Mouse (Mus musculus) neural tube, embryonic 15.5 days (tissue): ENCODE measurements around the gene Ces3a. TPM values are rescaled to one million over a fixed set of nuclear protein-coding genes. Genes with fewer than 3 reads are reported as not detected.

Source experiments
- ATAC-seq: fragments of 200-750 bp; cut with Nextera tagmentation; 2 replicates; pipeline ENCODE4 v1.8.0; 2017; ENCODE audit warnings: mild to moderate bottlenecking, moderate TSS enrichment, moderate library complexity; ENCODE audit not compliant: low FRiP score
- H3K27ac ChIP-seq: fragments of 300-500 bp; sonication (generic); replicated peaks from 2 replicates; pipeline ENCODE4 v1.5.1; 2015; ENCODE audit warnings: mild to moderate bottlenecking, inconsistent platforms
- H3K27me3 ChIP-seq: fragments of 300-500 bp; sonication (generic); replicated peaks from 2 replicates; pipeline ENCODE4 v1.6.1; 2015; ENCODE audit warnings: inconsistent platforms
- H3K36me3 ChIP-seq: fragments of 300-500 bp; sonication (generic); 2 replicates; pipeline ENCODE4 v1.6.1; 2015; ENCODE audit warnings: inconsistent platforms
- H3K4me1 ChIP-seq: fragments of 300-500 bp; sonication (generic); 2 replicates; pipeline ENCODE4 v1.6.1; 2015; ENCODE audit warnings: inconsistent platforms
- H3K4me2 ChIP-seq: fragments of 300-500 bp; sonication (generic); 2 replicates; pipeline ENCODE4 v1.6.1; 2015; ENCODE audit warnings: inconsistent platforms, mild to moderate bottlenecking, moderate library complexity
- H3K4me3 ChIP-seq: fragments of 300-500 bp; sonication (generic); replicated peaks from 2 replicates; pipeline ENCODE4 v1.5.1; 2015; ENCODE audit warnings: mild to moderate bottlenecking, inconsistent platforms
- H3K9ac ChIP-seq: fragments of 300-500 bp; sonication (generic); replicated peaks from 2 replicates; pipeline ENCODE4 v1.6.1; 2015; ENCODE audit warnings: mild to moderate bottlenecking, inconsistent platforms
- H3K9me3 ChIP-seq: fragments of 300-500 bp; sonication (generic); replicated peaks from 2 replicates; pipeline ENCODE4 v1.6.1; 2016; ENCODE audit warnings: inconsistent platforms
- WGBS: fragments of 180-500 bp; shearing (Covaris S2); methylation state at CpG from one replicate; pipeline ENCODE4 v1.1.7; 2015; ENCODE audit warnings: mixed read lengths; 5-methylcytosine and 5-hydroxymethylcytosine counted together
- polyA plus RNA-seq: library from polyadenylated mRNA; unstranded; fragments of >200 nt; fragmentation: Nextera tagmentation; extraction: Ambion mirVana; gene quantifications from 2 replicates; pipeline ENCODE4 v1.2.1, GENCODE M21; 2015

The Ces3a gene
- polyA plus RNA-seq = not detected in 2 replicates

DNA sequence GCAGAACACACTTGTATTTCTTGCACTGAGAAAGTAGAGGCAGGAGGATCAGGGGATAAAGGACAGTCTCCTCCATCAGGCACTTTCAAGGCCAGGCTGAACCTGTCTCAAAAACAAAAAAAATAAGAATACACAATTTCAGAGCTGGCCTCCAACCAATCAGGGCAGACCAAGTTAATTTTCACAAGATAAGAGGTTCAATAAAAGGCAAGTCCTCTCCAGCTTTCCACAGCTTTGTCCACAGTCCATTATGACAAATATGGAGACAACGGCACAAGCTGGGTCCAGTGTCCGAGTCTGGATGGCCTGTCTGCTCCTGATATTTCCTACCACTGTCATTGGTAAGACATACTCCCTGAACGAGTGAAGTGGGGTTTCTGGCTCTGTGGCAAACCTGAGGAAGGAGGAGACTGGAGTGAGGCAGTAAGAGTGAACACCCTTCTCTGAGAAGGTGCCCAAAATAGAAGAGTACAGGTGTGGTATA is at the start of gene Ces3a:
TSS of gene Ces3a (plus strand) at position 231 of the 484 bp plus-strand sequence.
- no peak within 1 kb of the TSS for H3K27ac ChIP-seq
- H3K36me3 ChIP-seq = no peaks in the 10 kb centered on the region
- H3K9me3 ChIP-seq = no peaks in the 10 kb centered on the region
- H3K27me3 ChIP-seq = no peaks in the 10 kb centered on the region
- no peak for ATAC-seq
- WGBS = 78% methylated on average over 3 of the region's 3 CpGs
- no peaks in the 10 kb centered on the region for H3K4me1 ChIP-seq
- no peak within 1 kb of the TSS for H3K4me3 ChIP-seq
- H3K4me2 ChIP-seq = no peak within 1 kb of the TSS
- no peak within 1 kb of the TSS for H3K9ac ChIP-seq

DNA sequence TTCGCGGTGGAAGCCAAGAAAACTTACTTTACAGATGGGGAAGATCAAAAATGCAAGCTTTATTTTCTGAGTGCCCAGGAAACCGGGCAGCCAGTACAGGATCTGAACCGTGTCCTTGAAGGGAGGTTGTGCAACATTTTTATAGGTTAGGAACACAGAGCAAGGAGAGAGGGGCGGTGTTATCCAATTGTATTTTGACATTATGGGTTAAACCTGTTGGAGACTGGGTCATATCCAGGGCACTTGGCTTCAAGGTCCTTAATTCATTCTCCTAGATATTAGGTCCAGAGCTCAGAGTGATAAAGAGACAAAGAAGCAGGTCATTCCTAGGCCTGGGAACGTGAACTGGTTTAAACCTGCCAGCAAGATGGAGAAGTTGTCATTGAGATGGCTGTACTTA is 49.2 kb upstream of the Ces3a start:
- 81% methylated on average over 6 of the region's 6 CpGs for WGBS
- no peaks in the 10 kb centered on the region for H3K36me3 ChIP-seq
- H3K27me3 ChIP-seq = no peaks in the 10 kb centered on the region
- no peak overlapping the region for H3K4me2 ChIP-seq
- no peak for ATAC-seq
- H3K4me1 ChIP-seq = no peaks in the 10 kb centered on the region
- no peak overlapping the region for H3K4me3 ChIP-seq
- no peaks in the 10 kb centered on the region for H3K9me3 ChIP-seq
- H3K27ac ChIP-seq = no peak overlapping the region
- no peak overlapping the region for H3K9ac ChIP-seq

DNA sequence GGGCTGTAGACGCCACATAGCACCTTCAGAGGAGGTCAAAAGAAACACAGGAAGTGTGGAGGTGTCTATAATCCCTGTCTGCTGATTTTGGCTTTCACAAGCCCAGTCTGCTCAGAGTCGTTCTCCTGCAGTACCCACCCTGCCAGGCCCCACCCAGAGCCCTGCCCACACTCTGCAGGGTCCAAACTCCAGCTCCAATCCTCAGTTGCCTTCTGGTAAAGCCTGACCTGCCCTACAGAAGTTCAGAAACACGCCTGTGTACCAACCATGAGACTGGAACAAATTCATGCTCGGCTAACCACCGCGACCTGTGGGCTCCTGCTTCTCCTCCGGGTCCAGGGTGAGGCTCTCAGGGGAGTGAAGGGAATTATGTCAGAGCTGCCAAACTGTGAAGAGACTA is 47.8 kb upstream of the Ces3a start, which contains the start of gene Ces2h:
TSS of gene Ces2h (plus strand) at position 268 of the 400 bp plus-strand sequence.
- no peak for ATAC-seq
- H3K9ac ChIP-seq = no peak within 1 kb of the TSS
- 86% methylated on average over 7 of the region's 7 CpGs for WGBS

DNA sequence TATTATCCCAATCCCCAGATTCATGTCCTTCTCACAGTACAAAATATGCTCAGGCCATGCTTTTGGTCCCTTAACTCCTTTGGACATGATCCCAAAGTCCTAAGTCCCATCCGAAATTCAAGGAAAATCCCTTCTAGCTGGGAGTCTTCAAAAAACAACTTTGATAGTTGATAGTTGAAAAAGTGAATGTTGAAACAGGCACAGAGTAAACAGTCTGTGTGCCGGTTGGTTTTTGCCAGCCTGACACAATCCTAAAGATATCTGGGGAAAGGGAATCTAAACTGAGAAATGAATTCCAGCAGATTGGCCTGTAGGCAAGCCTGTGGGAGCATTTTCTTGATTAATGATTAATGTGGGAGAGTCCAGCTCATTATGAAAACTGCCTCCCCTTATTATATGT is 38.4 kb upstream of the Ces3a start:
- no peak overlapping the region for H3K4me2 ChIP-seq
- no peaks in the 10 kb centered on the region for H3K27me3 ChIP-seq
- no peak for ATAC-seq
- no peak overlapping the region for H3K4me3 ChIP-seq
- H3K36me3 ChIP-seq = no peaks in the 10 kb centered on the region
- WGBS = 90% methylated on average over 2 of the region's 2 CpGs
- H3K27ac ChIP-seq = no peak overlapping the region
- H3K4me1 ChIP-seq = no peaks in the 10 kb centered on the region
- no peak overlapping the region for H3K9ac ChIP-seq
- H3K9me3 ChIP-seq = no peaks in the 10 kb centered on the region

More for the DNA sequence above, 47.8 kb upstream of the Ces3a start, which contains the start of gene Ces2h:
- Histone ChIP-seq H3K9me3 (no peaks in the 10 kb centered on the region), H3K27me3 (no peaks in the 10 kb centered on the region), H3K36me3 (no peaks in the 10 kb centered on the region), H3K4me1 (no peaks in the 10 kb centered on the region), H3K4me2 (no peak within 1 kb of the TSS), H3K27ac (no peak within 1 kb of the TSS), H3K4me3 (no peak within 1 kb of the TSS)

DNA sequence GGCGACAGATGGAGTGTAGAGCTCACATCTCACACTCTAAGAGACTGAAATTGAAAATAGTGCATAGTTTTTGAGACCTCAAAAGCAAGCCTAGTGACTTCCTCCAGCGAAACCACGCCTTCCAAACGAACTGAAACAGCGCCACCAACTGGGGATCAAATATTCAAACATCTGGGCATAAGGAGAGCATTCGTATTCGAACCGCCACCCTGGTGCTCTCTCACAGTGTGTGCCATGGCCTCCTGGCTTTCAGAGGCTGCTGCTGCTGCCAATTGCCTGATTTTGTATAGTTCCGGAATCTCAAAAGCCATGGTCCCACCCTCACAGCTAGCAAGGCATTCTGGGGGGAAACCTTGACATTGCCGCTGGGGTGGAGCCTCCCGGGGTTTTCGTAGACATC is 37.3 kb upstream of the Ces3a start:
- WGBS = 79% methylated on average over 12 of the region's 12 CpGs
- Histone ChIP-seq H3K27me3 (no peaks in the 10 kb centered on the region), H3K9me3 (no peaks in the 10 kb centered on the region), H3K4me1 (no peaks in the 10 kb centered on the region), H3K9ac (no peak overlapping the region), H3K4me3 (no peak overlapping the region), H3K27ac (no peak overlapping the region), H3K4me2 (no peak overlapping the region), H3K36me3 (no peaks in the 10 kb centered on the region)
- ATAC-seq = no peak

DNA sequence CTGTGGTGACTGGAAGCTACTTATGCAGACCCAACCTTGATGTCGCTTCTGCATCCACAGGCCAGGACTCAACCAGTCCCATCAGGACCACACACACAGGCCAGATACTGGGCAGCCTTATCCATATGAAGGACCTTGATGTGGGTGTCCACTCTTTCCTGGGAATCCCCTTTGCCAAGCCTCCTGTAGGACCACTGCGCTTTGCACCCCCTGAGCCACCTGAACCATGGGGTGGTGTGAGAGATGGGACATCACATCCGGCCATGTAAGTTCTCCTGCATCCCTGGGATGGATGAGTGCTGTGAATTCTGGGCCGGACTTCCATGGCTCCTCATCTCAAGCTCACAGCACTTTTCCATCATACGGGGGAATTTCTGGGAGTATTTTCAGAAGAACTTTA is 34.0 kb upstream of the Ces3a start:
- H3K9ac ChIP-seq = no peak overlapping the region
- no peak overlapping the region for H3K27ac ChIP-seq
- no peak for ATAC-seq
- no peaks in the 10 kb centered on the region for H3K36me3 ChIP-seq
- H3K4me3 ChIP-seq = no peak overlapping the region
- no peaks in the 10 kb centered on the region for H3K4me1 ChIP-seq
- H3K4me2 ChIP-seq = no peak overlapping the region
- no peaks in the 10 kb centered on the region for H3K9me3 ChIP-seq
- WGBS = 95% methylated on average over 5 of the region's 5 CpGs
- H3K27me3 ChIP-seq = no peaks in the 10 kb centered on the region

DNA sequence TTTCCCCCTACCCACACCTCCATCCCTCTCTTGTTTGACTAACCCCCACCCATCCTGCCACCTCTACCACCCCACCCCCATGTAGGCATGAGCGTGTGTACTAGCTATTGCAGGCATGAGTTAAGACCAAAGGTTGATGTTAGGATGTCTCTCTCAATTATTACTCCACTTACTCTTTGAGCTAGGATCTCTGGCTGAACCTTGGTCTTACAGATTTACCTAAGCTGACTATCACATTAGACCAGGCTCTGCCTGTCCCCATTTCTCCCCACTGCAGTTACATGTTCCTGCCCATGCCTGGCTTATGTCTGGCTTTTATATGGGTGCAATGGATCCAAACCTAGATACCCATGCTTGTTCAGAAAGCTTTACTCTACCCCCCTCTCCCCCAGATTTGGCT is 26.4 kb upstream of the Ces3a start:
- no peak overlapping the region for H3K27ac ChIP-seq
- H3K36me3 ChIP-seq = no peaks in the 10 kb centered on the region
- ATAC-seq = no peak
- no peak overlapping the region for H3K9ac ChIP-seq
- H3K4me1 ChIP-seq = no peaks in the 10 kb centered on the region
- no peaks in the 10 kb centered on the region for H3K27me3 ChIP-seq
- H3K4me2 ChIP-seq = no peak overlapping the region
- H3K9me3 ChIP-seq = no peaks in the 10 kb centered on the region
- H3K4me3 ChIP-seq = no peak overlapping the region
- WGBS = 95% methylated on average over 1 of the region's 1 CpGs

DNA sequence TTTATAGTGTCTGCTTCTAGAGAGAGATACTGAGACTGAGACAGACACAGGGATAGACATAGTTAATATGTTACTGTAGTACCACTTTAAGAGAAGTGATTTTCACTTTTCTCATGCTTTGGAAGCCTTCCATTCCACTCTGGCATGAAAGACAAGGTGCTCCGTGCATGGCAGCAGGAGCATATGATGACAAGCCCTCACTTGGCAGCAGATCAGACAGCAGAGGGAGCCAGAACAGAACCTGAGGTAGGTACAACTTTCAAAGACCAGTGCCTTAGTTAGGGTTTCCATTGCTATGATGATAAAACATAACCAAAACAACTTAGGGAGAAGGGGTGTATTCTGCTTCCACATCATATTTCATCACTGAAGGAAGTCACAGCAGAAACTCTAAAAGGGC is 25.3 kb upstream of the Ces3a start:
- Histone ChIP-seq H3K9ac (no peak overlapping the region), H3K4me3 (no peak overlapping the region), H3K4me1 (no peaks in the 10 kb centered on the region), H3K27ac (no peak overlapping the region), H3K4me2 (no peak overlapping the region), H3K27me3 (no peaks in the 10 kb centered on the region), H3K9me3 (no peaks in the 10 kb centered on the region), H3K36me3 (no peaks in the 10 kb centered on the region)
- ATAC-seq = no peak
- 58% methylated on average over 1 of the region's 1 CpGs for WGBS

DNA sequence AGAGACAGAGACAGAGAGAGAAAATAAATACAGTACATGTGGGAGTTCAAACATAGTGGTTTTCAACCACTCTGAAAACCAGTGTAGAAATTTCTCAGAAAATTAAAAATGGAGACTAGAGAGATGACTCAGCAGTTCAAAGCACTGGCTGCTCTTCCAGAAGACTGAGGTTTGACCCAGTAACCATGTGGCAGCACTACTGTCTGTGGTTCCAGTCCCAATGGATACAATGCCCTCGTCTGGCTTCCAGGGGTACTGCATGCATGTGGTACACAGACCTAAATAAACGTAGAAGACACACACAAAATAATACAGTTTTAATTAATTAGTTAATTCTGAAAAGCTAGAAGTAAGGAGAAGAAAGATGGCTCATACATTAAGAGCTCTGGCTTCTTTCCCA is 23.4 kb upstream of the Ces3a start:
- no peak for ATAC-seq
- H3K4me2 ChIP-seq = no peak overlapping the region
- WGBS = 65% methylated on average over 2 of the region's 2 CpGs
- no peaks in the 10 kb centered on the region for H3K4me1 ChIP-seq
- no peak overlapping the region for H3K27ac ChIP-seq
- no peaks in the 10 kb centered on the region for H3K27me3 ChIP-seq
- no peaks in the 10 kb centered on the region for H3K9me3 ChIP-seq
- no peak overlapping the region for H3K9ac ChIP-seq
- no peak overlapping the region for H3K4me3 ChIP-seq
- H3K36me3 ChIP-seq = no peaks in the 10 kb centered on the region

DNA sequence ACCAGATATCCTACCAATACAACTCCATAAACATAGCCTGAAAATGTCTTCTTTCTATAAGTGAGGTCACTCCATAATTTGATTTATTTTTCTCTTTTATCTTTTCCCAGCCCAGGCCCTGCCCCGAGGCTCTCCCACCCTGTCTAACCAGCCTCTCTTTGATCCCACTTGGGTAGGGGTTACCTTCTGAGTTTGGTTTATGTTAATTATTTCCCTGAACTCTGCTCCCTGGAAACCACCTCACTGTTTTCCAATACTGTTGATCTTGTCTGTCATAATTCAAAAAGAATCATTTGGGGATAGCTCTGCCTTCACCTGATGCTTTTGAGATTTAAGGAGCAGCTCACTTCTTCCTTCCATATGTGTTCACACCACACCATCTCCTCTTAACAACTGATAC is 4.9 kb upstream of the Ces3a start:
- no peak overlapping the region for H3K27ac ChIP-seq
- H3K4me1 ChIP-seq = no peaks in the 10 kb centered on the region
- ATAC-seq = no peak
- no peaks in the 10 kb centered on the region for H3K9me3 ChIP-seq
- no peak overlapping the region for H3K4me3 ChIP-seq
- H3K4me2 ChIP-seq = no peak overlapping the region
- 74% methylated on average over 1 of the region's 1 CpGs for WGBS
- H3K27me3 ChIP-seq = no peaks in the 10 kb centered on the region
- H3K36me3 ChIP-seq = no peaks in the 10 kb centered on the region
- no peak overlapping the region for H3K9ac ChIP-seq

DNA sequence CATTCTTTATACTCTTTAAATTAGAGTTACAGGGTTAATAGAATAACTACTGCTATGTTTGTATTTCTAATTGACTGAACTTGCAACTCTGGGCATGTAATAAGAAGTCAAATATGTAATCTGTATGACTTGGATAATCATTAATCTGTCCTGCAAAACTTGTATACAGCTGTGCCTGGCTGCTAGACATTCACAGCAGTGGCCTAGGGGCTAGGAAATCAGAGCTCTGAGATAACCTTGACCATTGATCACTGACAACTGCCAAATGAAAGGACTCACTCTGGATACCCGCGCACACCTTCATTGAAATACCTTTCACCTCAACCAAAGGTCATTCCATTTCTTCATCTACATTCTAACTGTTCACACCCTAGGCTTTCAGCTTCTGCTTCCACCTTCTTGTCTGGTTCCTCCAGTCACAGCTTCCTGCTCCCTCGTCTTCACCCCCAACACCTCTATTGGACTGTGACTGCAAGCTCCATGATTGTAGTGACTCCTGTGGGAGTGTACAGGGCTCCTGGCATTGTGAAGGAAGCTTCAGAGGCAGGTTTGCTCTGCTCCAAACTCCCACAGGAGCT is 2.5 kb upstream of the Ces3a start:
- no peaks in the 10 kb centered on the region for H3K27me3 ChIP-seq
- H3K27ac ChIP-seq = no peak overlapping the region
- 89% methylated on average over 3 of the region's 3 CpGs for WGBS
- no peak overlapping the region for H3K4me3 ChIP-seq
- no peaks in the 10 kb centered on the region for H3K4me1 ChIP-seq
- no peak overlapping the region for H3K9ac ChIP-seq
- no peaks in the 10 kb centered on the region for H3K36me3 ChIP-seq
- no peak overlapping the region for H3K4me2 ChIP-seq
- no peak for ATAC-seq
- H3K9me3 ChIP-seq = no peaks in the 10 kb centered on the region

DNA sequence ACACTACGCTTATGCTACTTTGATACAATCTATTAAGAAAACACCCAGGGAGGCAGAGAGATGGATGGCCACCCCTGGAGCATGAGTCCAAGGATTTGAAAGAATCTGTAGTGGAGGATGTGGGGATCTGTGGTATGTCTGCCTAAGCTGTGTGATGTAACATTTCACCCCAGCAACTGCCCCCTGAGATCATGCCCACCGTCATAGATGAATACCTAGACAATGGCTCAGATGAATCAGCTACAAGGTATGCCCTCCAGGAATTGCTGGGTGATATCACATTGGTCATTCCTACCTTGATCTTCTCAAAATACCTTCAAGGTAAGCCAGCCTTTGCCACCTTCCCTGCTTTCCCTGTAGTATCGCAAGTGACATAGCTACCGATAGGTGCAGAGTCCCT is 7.8 kb downstream of the Ces3a start:
- no peak for ATAC-seq
- 96% methylated on average over 4 of the region's 4 CpGs for WGBS
- no peaks in the 10 kb centered on the region for H3K27me3 ChIP-seq

DNA sequence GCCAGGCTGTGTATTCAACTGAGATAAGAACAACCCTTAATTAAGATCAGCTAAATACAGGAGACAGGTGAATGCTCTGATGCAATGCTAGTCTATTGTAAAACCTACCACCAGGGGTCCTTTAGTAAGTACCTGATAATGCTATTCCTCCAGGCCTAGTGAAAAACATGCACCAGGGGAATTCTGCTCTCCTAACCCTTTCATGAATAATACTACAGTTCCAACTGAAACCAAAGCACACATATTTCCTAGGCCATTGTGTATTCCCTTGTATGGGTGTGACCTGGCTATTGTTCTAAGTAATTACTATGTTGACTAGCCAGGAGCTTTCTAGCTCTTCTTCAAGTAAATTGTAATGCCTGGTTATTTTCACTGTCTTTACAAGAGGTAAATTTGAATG is 11.7 kb downstream of the Ces3a start:
- H3K36me3 ChIP-seq = no peaks in the 10 kb centered on the region
- no peak overlapping the region for H3K27ac ChIP-seq
- no peak overlapping the region for H3K4me3 ChIP-seq
- no peak for ATAC-seq
- H3K4me1 ChIP-seq = no peaks in the 10 kb centered on the region
- no peak overlapping the region for H3K4me2 ChIP-seq
- H3K27me3 ChIP-seq = no peaks in the 10 kb centered on the region
- no peaks in the 10 kb centered on the region for H3K9me3 ChIP-seq
- no peak overlapping the region for H3K9ac ChIP-seq

More for the DNA sequence above, 7.8 kb downstream of the Ces3a start:
- Histone ChIP-seq H3K36me3 (no peaks in the 10 kb centered on the region), H3K27ac (no peak overlapping the region), H3K9me3 (no peaks in the 10 kb centered on the region), H3K4me1 (no peaks in the 10 kb centered on the region), H3K4me3 (no peak overlapping the region), H3K4me2 (no peak overlapping the region), H3K9ac (no peak overlapping the region)
